Mouse (Mus musculus) layer of hippocampus, adult 18-20 months (tissue): Measurements from ENCODE around the gene Cxcr5. TPM values are rescaled to one million over a fixed set of nuclear protein-coding genes. Genes with fewer than 3 reads are reported as not detected.

Experiments used
- DNase-seq, 2 experiments: peaks; one replicate each; pipeline ENCODE4 v3.0.0; 2022; ENCODE audit warnings: low spot score in 2 of 2
- total RNA-seq, 2 experiments: library from RNA; stranded (reverse); gene quantifications; 2 replicates each; pipeline ENCODE4 v1.2.3; 2021

The Cxcr5 gene
- total RNA-seq, 2 experiments from 2014 or later: not detected

DNA sequence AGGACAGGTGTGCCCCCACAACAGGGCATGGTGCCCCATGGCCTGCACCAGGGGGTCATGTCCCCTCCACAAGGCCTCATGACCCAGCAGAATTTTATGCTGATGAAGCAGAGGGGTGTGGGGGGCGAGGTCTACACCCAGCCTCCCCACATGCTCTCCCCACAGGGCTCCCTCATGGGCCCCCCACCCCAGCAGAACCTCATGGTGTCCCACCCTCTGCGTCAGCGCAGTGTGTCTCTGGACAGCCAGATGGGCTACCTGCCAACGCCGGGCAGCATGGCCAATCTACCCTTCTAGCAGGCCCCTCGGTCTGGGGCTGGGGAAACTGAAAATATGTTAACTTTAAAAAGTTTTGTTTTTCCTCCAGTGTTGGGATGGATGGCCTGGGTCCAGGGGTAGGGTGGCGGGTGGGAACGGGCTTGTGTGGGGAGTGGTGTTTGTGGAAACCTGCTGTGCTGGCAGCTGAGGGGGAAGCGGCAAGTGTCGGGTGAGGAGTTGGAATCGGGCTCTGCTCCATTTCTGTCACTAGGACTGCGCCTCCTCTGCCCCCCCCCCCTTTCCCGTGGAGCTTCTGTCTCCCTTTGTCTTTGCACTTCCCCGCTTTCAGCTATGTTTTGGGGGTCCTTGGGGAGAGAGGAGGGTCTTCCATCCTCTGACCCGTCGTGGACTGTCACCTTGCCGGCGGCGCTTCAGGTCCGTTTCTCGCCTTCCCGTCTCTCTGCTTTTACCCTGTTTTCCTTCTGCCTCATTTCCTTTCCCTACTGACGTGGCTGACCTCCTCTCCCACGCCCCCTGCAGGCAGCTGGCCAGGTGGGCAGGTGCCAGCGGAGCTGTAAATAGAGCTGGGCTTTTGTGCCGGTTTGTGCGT is 52.0 kb downstream of the Cxcr5 start:
- DNase-seq: peak in 1 of 2 experiments; percentile 62

DNA sequence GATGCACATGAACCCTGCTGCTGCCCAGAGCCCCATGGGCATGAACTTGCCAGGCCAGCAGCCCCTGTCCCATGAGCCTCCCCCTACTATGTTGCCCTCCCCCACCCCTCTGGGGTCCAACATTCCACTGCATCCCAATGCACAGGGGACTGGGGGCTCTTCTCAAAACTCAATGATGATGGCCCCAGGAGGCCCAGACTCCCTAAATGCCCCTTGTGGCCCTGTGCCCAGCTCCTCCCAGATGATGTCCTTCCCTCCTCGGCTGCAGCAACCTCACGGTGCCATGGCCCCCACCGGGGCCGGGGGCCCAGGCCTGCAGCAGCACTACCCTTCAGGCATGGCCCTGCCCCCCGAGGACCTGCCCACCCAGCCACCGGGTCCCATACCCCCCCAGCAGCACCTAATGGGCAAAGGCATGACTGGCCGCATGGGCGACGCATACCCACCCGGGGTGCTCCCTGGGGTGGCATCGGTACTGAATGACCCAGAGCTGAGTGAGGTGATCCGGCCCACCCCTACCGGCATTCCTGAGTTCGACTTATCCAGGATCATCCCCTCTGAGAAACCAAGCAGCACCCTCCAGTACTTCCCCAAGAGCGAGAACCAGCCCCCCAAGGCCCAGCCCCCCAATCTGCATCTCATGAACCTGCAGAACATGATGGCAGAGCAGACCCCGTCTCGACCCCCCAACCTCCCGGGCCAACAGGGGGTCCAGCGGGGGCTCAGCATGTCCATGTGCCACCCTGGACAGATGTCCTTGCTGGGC is 52.8 kb downstream of the Cxcr5 start:
- DNase-seq: no peak

DNA sequence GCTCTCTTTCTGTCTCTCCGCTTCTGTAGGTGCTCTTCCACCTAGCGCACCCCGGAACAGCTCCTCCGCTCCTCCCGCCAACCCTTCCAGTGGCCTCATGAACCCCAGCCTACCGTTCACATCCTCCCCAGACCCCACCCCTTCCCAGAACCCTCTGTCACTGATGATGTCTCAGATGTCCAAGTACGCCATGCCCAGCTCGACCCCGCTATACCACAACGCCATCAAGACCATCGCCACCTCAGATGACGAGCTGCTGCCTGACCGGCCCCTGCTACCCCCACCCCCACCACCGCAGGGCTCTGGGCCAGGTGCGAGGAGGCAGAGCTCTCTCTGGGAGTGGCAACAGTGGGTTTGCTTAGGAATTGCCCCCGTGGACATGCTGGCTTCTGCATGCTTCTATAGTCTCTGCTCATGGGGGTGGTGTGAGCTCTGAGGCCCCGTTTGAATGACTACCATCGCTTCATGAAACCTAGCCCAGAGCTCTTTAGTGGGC is 53.5 kb downstream of the Cxcr5 start:
- DNase-seq: no peak

DNA sequence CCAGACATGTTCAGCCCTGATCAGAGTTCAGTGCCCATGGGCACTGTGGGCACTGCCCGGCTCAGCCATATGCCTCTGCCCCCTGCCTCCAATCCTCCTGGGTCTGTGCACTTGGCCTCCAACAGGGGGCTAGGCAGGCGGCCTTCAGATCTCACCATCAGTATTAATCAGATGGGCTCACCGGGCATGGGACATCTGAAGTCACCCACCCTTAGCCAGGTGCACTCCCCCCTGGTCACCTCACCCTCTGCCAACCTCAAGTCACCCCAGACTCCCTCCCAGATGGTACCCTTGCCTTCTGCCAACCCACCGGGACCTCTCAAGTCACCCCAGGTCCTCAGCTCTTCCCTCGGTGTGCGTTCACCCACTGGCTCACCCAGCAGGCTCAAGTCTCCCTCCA is 54.3 kb downstream of the Cxcr5 start:
- DNase-seq: peak in 1 of 2 experiments; percentile 0

DNA sequence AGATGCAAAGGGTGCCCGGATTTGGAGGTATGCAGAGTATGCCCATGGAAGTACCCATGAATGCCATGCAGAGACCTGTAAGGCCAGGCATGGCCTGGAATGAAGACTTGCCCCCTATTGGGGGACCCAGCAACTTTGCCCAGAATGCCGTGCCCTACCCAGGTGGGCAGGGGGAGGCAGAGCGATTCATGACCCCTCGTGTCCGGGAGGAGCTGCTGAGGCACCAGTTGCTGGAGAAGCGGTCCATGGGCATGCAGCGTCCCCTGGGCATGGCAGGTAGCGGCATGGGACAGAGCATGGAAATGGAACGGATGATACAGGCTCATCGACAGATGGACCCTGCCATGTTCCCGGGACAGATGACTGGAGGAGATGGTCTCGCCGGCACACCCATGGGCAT is 55.1 kb downstream of the Cxcr5 start:
- DNase-seq: no peak

DNA sequence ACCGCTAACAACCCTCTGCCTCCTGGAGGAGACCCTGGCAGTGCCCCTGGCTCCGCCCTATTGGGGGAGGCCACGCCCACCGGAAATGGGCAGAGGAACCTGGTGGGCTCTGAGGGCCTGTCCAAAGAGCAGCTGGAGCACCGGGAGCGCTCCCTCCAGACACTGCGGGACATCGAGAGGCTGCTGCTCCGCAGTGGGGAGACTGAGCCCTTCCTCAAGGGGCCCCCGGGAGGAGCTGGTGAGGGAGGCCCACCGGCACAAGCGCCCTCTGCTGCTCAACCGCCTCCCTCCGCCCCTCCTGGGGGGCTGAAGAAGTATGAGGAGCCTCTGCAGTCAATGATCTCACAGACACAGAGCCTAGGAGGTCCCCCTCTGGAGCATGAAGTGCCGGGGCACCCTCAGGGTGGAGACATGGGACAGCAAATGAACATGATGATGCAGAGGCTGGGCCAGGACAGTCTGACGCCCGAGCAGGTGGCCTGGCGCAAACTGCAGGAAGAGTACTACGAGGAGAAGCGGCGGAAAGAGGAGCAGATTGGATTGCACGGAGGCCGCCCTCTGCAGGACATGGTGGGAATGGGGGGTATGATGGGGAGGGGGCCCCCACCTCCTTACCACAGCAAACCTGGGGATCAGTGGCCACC is 55.7 kb downstream of the Cxcr5 start:
- no peak for DNase-seq

DNA sequence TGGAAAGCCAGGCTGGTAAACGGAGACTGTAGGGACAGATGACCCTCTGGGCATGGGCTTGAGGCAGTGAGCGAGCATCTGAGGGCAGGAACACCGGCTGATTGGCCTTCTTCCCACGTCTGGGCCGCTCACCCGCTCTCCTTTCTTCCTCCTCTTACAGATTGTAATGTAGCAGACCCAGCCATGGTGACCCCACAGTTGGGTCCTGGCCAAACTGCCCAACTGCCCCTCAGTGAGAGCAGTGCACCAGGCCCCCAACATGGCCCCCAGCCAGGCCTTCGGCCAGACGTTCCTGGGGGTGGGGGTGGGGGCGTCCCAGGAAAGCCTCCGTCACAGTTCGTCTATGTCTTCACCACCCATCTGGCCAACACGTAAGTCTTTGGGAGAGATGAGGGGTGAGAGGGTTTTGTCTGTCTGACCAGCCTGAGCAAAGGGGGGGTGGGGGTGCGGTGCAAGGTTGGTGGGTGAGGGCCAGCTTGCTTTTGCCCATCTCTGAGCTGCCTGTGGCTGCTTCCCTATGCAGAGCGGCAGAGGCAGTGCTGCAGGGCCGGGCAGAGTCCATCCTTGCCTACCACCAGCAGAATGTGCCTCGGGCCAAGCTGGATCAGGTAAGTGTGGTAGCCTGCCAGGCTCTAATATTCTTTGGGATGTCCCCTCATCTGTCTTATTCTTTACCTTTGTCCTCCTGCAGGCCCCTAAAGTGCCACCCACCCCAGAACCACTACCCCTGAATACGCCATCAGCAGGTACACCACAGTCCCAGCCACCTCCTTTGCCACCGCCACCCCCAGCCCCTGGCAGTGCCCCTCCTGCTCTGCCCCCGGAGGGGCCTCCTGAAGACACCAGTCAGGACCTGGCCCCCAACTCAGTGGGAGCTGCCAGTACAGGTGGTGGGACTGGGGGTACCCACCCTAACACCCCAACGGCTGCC is 56.5 kb downstream of the Cxcr5 start:
- no peak for DNase-seq

DNA sequence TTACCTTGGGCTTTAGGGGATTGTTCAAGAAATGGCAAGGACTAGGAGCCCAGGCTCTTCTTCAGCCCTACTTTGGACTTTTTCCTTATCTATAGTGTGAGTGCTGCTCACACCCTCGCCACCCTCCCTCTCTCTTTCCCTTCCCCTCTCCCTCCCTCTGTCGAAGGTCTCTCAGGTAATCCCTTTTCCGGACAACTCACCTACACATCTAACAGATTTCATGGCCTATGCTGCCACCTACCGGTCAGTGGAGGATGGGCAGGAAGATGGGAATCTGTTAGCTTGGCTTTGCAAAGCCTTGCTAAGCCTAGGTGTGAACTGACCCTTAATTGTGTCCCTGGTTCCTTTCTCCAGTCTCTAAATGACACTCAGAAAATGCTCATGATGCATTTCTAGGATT is 59.7 kb downstream of the Cxcr5 start:
- DNase-seq: peak in 1 of 2 experiments; percentile 89

DNA sequence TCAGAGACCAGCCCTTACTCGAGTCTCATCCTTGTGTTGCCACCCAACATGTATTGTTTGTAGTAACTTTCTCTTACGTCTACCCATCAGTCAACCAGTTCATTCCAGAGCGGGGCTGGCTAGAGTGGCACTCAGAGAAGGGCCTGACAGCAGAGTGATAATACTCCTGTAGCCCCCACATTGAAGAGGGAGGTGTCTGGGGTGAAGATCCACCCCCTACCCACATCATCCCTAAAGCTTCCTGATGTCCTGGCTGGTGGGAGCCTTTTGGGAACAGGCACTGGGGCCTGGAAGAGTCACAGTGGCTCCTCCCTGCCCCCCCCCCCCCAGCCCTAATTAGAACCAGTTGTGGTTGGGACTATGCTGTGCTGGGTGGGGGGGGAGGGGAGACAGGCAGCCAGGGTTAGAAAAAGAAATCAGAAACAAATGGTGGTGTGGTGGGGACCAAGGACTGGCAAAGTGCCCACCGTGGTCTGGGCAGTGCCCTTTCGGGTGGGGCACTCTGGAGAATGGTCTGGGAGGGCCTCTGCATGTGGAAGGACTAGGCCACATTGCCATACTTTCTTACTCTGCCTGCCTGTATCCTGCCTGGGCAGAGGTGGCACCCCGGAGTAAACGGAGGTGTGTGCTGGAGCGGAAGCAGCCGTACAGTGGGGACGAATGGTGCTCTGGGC is 60.3 kb downstream of the Cxcr5 start:
- DNase-seq: no peak

DNA sequence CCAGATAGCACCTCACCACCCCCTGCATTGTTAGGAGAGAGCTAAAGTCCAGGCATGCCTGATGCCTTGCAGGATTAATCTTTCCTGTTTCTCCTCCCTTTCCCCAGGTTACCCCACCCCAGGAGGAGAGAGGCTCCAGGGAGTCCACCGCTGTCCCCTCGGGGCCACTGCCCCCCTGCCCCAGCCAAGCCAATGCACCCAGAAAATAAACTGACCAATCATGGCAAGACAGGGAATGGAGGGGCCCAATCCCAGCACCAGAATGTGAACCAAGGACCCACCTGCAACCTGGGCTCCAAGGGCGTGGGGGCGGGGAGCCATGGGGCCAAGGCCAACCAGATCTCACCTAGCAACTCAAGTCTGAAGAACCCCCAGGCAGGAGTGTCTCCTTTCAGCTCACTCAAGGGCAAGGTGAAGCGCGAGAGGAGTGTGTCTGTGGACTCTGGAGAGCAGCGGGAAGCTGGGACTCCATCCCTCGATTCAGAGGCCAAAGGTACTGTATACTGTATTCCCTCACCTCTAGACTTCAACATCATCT is 61.0 kb downstream of the Cxcr5 start:
- no peak for DNase-seq

DNA sequence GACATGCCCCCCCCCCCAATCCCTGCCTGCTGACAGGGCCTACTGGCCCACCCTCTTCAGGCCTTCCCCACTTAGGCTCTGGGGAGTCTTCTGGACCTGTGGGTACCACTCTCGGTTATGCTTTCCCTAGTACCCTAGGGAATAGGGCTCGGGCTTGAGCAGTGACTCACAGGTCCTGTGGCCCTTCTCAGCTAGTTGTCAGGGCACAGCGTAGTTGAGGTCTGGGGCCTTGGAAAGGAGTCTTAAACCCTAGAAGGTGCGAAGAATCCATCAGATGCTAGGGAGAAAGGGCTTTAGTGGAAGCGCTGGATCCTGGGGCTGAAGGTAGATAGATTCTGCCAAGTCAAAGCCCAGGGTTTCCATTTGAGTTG is 61.5 kb downstream of the Cxcr5 start:
- no peak for DNase-seq

DNA sequence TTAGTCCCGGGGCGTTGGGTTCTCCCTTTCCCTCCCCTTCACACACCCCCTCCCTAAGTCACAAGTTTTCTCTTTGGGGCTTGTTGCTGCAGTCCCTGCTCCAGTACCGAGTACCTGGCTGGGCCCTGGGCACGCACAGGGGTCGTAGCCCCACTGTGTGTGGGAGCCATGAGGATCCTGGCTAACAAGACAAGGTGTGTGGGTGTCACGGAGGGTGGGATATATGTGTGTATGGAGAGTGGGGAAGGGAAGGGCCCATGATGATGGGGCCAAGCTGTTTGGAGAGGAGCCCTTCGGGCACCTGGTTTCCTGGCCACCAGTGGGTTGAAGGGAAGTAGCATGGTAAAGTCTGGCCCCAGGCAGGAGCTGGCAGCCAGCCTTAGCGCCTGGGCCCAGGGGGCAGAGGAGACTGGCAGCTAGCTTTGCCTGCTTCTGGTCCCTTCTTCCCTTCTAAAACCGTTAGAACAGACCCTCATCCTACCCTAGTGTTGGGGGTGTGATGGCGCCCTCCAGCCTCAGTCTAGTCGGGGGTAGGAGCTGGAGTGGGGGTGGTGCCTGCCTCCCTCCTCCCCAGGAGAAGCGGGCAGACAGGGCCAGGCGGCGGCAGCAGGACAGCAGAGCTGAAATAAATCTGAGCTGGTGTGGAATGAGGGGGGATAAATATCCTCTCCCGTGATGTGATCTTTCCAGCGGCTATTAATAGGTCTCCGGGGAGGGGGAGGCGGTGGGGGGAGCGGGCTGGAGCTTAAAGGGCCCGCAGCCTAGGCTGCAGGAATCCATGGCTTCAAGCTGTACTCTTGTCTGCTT is 62.1 kb downstream of the Cxcr5 start:
- DNase-seq: no peak

DNA sequence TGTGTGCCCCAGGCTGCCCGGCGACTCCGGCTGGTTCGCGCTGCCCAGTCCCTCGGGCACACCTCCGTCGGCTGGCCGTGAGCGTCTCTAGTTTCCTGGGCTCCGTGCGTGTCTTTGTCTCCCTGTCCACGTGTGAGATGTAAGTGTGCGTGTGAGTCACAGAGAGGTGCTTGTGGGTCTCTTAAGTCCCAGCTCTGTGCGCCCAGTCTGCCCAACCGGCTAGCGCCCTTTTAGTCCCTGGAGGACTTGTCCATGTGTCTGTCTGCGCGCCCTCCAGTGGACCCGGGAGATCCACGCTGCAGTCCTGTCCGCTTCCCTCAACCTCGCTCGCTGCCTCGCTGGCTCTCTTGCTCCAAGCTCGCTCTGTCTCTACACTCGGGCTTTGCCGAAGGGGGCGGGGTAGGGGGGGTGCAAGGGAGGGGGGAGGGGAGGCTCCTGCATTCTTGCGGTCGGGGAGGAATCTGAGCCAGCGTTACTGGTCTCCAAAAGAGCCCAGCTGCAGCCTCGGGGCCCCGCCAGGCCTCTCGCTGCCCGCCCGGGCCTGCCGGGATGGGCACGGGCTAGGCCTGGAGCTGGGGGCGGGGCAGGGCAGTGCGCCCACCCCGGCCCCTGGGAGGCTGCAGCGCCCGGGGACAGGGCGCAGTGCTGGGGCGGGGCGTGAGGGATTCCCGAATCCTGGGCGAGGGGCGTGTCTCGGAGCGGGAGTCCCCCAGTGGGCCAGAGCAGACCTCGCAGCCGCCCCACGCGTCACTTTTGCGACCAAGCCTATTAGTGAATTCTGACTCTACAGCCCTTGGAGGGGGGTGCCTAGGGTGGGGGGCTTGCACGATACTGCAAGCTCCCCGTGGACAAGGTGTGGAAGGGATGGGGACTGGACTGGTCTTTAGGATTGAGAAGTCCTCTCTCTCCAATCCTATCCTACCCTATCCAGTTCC is 63.0 kb downstream of the Cxcr5 start:
- DNase-seq: no peak

DNA sequence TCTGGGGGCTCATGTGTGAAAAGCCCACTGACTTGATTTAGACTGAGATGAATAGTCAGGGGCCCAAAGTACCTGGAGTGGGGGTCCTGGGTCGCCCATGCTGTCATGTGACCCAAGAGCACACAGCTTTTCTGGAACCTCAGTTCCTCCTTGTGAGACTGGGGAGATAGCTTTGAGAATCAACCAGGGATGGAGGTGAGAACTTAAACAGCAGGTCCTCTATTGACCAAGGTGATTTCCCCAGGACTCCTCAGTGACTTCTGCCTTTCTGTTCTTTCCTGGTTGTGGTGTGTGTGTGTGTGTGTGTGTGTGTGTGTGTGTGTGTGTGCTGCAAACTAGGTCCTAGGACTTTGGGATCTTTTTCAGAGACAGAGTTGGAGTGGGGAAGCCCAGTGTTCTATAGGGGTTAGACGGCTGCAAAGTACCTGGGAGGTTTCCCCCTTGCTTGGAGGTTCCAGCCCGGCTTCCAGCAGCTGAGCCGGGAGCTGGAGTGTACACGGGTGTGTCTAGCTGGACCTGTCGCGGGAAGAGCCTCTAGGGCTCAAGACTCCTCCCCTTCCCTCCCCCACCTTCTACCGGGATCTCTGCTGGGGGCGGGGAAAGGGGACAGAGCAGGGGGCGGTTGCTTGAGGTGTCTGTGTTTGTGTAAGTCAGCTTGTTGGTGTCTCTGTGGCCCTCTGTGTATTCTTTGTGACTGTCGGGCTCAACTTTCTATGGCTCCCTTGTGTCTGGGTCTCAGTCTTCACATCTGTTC is 63.9 kb downstream of the Cxcr5 start:
- no peak for DNase-seq

DNA sequence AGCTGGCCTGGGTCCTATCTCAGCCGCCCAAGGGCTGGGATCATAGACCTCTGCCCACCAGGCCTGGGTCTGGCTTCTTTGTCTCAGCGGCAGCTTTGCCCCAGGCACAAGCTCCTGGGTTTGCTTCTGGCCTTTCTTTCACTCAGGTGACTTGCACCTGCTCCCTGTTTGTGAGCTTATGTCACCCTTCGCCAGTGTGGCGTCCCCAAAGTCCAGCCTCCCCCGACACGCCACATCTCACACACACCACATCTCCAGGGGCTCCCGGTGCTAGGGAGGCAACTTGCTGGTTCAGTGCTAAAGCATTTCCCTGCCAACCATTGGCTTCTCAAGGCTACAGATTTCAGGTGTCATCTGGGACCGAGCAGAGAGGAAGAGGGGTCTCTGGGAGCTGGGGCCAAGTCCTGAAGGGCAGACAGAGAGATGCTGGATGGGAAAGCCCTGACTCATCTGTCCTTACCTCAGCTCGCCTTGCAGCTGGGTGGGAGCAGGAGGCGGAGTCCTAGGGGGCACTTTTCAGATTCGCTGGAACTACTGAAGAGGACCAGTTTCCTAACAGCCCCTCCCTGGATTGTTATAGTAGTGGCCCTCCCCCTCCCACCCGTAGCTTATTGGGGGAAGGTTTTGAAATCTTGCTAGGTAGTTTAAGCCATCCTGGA is 64.7 kb downstream of the Cxcr5 start:
- no peak for DNase-seq

DNA sequence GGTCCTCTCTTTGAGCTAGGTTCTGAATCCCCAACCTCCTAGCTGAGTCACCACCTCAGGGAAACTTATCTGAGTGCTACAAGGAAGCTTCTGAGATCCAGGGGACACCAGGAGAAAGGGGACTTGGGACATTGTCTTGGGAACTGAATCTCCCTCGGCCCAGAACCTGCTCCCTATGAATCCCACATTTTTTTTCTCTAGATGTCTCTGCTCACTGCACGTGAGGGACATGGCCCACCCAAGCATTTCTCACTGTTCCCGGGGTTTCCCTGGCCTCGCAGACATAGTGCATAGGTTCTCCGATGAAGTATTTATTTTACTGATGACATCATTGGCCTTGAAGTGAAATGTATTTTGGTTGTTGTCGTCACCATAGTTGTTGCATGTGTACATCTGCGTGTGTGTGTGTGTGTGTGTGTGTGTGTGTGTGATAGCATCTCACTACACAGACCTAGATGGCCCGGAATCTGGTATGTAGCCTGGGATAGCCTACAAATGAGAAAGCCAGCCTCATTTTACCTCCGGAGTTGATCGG is 65.8 kb downstream of the Cxcr5 start:
- no peak for DNase-seq
